Mouse (Mus musculus): Measurements from ENCODE around the gene Csrnp3.

DNA sequence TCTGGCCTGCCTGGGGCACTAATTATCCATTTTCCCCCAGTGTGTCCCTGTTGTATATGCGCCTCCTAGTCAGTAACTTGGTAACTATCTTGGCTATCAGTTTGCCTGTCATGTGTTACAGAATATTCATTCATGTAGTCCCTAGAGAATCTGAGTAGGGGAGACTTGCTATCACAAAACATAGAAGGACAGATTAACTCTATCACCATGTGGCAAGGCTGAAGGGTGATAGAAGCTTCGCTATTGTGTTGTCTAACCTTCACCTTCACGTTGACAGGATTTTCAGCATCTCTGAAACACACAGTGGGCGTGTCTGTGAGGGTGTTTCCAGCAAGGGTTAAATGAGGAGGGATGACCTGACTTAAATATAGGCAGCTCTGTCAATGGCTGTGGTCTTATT, 140.1 kb downstream of the Csrnp3 start:
- TF ChIP-seq CTCF (IDR thresholded peaks at IDR 0.05; ENCODE audit: low read depth) (no peak), EP300 (optimal IDR thresholded peaks at IDR 0.05) (no peak)

Data from stomach, postnatal 0 days (tissue).